Mouse (Mus musculus) layer of hippocampus, adult 9-11 months (tissue): ENCODE data around the gene Ube2l6.
"Not testable (repeated sequence)": the region's sequence is repeated elsewhere in the genome, so short reads cannot be mapped to it uniquely, and the experiment has no call there.

Experiments
- DNase-seq: peaks from one replicate; pipeline ENCODE4 v3.0.0; 2022

Gene Ube2l6

DNA sequence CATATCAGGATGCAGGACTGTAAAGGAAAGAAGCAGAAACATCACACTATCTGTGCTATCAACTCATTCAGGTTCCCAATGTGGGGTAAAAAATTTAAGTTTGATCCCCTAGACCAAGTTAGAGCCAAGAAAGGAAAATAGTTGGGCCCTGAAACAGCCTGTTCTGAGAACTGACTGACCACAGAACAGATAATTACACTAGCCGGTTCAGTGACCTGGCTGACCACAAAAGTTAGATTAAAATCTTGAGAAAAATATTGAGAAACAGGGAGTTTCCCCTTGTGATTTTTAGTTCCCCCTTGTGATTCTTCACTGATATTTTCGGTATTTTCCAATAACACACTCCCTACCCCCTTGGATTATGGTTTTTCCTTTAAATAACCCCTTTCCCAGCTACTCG is 4.8 kb upstream of the Ube2l6 start:
- no peak for DNase-seq

- peak; percentile 83 for DNase-seq
Observed at GRCm38 (mm10) chr2:84797833-84798492, 665 bp upstream of the Ube2l6 start.

GRCm38 (mm10) chr2:84799041-84799561 is 473 bp downstream of the Ube2l6 start:
- peak; percentile 66 for DNase-seq

- DNase-seq = no peak
Observed at GRCm38 (mm10) chr2:84800304-84800703, 1.7 kb downstream of the Ube2l6 start.

GRCm38 (mm10) chr2:84801223-84801622 is 2.6 kb downstream of the Ube2l6 start:
- DNase-seq = not testable (repeated sequence)

DNA sequence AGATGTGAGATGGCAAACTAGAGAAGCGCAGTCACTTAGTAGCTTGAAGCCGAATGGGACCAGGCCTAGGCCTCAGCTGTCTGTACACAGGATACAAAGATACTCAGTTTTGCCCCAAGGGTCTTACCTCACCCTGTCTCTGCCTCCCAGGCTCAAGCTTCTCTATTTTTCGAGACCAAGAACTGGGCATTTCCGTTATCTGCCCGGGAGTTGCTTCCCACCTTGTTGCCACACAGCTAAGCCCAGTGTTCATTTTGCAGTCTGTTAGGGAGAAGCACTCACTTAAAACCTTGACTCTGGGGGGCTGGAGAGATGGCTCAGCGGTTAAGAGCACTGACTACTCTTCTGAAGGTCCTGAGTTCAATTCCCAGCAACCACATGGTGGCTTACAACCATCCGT is 5.3 kb downstream of the Ube2l6 start:
- DNase-seq = no peak

GRCm38 (mm10) chr2:84806546-84806945 is 7.9 kb downstream of the Ube2l6 start:
- no peak for DNase-seq

DNA sequence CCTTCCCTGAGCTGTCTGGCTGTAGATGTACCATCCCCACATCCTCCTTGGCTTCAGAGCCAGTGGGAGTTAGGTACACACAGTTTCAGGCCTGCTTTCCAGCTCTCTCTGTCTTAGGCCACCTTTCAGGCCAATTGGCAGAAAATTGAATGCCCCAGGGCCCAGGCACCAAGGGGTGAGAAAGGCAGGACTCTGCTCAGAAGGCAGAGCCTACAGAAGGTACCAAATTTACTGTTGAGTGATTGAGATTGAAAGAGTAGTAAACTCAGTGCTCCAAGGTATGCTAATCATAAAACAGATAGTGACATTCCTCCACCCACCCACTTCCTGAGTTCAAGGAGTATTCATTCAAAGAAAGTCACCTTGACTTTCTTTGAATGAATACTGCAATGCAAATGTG is 10.7 kb downstream of the Ube2l6 start:
- no peak for DNase-seq

- DNase-seq = no peak
Observed at GRCm38 (mm10) chr2:84810526-84810885, 11.9 kb downstream of the Ube2l6 start.

DNA sequence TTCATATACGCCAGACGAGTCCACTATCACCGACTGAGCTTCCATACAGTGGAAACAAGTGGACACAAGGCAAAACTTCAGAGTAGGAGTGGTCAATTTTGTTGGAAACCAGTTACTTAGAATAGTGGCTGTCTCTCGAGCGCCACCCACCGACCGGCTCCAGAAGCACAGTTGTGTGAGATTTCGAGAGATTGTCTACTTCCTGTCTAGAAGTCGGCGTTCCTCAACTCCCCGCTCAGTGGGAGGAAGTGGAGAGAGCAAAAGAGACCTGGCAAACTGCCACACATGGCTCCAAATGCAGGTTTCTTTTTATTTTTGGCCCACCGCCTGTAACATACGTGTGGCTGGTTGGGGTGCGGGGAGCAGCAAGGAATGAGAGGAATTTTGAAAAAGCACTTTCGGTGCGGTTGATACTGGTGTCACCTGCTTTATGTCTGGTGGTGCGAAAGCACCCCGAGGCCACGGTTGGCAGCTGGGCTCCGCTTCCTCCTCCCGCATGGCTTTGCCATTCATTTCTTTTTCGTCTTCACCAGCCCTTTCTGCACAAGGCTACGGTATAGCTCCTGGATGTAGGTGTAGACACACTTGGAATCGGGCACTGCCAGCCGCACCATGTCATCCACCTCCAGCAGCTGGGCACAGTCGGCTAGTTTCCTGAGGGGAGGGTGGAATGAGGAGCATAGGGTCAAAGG is 12.4 kb downstream of the Ube2l6 start:
- peak; percentile 92 for DNase-seq

- no peak for DNase-seq
Observed at GRCm38 (mm10) chr2:84811880-84812279, 13.3 kb downstream of the Ube2l6 start.

DNA sequence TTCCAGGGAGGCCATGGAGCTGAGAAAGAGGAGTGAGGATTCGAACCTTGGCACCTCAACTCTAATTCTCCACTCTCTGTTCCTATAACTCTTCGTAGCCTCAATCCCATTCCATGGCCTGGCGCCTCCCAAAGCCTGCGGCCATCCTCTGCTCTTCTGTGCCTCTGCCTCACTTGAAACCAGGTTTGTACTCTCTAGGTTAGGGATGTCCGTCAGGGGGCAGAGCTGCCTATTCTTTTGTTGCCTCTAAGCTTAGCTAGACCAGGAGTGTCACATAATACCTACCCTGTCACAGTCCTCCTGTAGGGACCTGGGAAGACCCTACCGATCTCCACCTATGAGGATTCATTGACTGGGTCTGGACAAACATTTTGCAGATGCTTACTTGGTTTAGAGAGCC is 14.0 kb downstream of the Ube2l6 start:
- no peak for DNase-seq

- peak; percentile 31 for DNase-seq
Observed at GRCm38 (mm10) chr2:84819861-84820260, 21.2 kb downstream of the Ube2l6 start.

DNA sequence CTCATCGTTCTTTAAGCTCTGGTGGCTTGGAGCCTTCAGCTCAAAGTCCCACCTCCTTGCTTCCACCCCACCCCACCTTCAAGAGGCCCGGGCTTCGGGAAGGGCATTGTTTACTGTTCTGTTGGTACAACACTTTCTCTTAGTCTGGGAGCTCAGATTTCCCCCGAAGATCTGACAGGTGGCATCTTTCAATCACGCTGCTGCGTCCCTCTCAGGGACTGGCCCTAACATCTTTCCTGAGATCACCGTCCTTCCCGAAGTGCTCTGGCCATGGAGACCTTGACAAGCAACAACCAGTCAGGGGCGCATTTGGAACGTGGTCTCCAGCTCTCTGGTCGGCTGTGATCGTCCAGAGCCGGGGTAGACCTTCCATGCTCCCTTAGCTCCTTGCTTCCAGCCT is 23.9 kb downstream of the Ube2l6 start, which contains the start of gene Smtnl1:
Gene Smtnl1, minus strand, starts transcription at position 101 of the 400 bp plus-strand sequence.
- DNase-seq = no peak

DNA sequence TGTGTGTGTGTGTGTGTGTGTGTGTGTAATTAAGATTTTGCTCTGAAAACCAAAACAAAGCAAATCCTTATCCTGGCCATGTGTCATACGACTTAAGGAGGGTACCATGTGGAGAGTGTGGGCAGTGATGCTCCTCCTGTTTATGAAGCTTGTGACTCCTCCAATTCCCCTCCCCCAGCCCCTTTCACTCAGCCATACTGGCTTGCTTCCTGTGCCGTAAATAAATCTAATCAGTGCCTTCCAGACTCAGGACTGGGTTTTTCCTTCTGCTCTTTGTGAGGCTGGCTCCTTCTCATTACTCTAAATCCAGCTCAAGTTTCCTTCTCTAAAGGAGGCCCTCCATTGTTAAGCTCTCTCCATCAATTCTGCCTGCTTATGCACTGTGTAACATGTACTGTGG is 24.6 kb downstream of the Ube2l6 start:
- peak; percentile 51 for DNase-seq

DNA sequence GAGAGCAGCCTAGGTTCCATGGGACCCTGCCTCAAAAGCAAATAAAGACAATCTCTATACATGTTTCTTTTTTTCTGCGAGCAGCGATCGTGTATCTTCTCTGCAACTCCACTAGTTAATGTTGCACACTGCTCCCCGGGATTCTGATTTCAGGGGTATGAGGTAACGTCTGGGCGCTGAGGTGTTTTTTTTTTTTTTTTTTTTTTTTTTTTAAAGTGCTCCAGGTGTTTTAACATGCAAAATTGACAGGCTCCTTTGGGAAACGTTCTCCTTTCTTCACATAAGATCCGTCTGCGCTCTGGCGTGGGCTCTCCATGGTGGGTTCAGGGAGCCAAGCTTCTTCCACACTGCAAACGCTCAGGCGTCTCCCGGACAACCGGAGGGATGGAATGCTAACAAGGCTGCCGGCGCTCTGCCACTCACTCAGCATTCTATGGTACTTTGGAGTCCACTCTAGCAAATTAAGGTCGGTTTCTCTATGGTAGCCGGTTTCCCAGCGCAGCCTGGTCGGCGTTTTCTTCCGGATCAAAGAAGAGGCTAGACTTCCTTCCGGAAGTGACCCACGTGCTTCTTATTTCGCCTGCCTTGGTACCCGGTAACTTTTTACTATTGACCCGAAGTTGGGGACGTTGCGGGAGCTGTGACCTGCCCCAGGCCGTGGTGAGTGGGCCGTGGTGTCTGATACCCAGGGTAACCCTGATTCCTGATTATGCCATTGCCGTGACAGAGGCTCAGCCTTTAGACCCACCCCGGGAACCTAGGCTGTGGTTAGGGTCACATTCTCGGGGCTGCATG is 28.1 kb downstream of the Ube2l6 start, which contains the start of gene Timm10:
Gene Timm10, plus strand, starts transcription at position 510 of the 795 bp plus-strand sequence.
- peak; percentile 94 for DNase-seq

DNA sequence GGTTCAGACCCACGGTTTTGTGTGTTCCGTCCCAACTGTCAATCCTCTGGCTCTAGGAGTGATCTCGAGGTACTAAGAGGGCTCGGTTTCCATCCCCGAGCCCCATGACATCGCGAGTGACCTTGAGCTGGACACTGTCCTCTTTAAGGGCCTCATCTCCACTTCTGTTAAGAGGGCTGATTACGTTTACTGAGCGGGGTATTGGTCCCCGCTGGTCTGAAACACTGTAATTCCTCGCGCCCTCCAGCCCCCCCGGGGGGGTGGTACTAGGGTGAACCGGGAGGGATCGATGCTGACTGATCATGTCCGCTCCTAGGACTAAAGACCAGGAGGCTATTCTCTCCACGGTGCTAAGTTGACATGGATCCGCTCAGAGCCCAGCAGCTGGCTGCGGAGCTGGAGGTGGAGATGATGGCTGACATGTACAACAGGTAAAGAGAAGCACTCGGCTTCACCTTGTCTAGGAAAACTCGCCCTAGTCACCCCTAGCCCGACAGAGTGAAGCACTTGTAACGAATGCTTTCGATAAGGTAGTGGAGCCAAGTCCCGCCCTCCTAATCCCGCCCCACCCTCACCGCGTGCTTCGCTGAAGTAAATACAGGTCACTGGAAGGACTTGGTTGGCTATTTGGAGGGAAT is 28.8 kb downstream of the Ube2l6 start:
- DNase-seq = no peak

- peak; percentile 85 for DNase-seq
Observed at GRCm38 (mm10) chr2:84831666-84832391, 33.2 kb downstream of the Ube2l6 start.

- peak; percentile 15 for DNase-seq
Observed at GRCm38 (mm10) chr2:84837107-84837506, 38.5 kb downstream of the Ube2l6 start.

GRCm38 (mm10) chr2:84837817-84838592 is 39.4 kb downstream of the Ube2l6 start:
- no peak for DNase-seq

DNA sequence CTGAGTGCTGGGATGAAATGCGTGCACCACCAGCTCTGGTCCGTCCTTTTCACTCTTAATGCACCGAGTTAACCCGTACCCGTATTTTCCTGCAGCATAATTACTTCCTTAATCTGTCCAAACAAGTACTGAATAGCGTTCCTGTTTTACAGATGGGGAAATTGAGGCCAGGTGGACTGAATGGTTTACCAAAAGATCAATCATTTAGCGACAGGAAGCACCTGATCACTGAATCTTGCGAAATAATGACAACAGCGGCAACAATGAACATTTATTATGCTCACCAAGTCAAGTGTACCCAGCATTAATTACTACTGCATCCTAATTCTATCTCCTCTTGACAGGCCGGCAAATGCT is 39.9 kb downstream of the Ube2l6 start, which contains the start of gene Slc43a1:
Gene Slc43a1, plus strand, starts transcription at position 258 of the 357 bp plus-strand sequence.
- DNase-seq = no peak
